Mouse (Mus musculus): Measurements from ENCODE around the gene Prmt7.
"Not testable (repeated sequence)": the region's sequence is repeated elsewhere in the genome, so short reads cannot be mapped to it uniquely, and the experiment has no call there.

The Prmt7 gene

GRCm38 (mm10) chr8:106210821-106211345, at the start of gene Prmt7, which contains the start of gene Slc7a6os:
Gene Prmt7 (plus strand): TSS chr8:106210936.
Gene Slc7a6os (minus strand): TSS chr8:106210935.
- peak; percentile 97 for DNase-seq

GRCm38 (mm10) chr8:106163251-106163650, 47.5 kb upstream of the Prmt7 start:
- DNase-seq: no peak

DNA sequence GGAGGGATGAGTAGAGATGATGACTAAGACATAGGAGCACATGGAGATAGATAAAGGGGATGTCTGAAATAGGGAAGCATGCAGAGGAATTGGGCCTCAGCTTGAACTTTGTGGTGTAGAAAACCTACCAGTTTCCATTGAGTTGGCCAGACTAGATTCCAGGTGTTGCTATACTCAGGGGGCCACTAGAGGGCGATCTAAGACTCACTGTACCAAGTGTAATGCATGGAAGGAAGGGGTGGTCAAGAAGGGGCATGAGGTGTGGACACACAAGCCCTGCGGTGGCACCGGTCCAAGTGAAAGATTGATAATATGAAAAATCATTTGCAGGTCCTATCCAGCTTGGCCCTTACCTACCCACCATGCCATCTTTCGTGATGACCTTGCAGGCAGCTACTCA, 45.3 kb upstream of the Prmt7 start:
- peak; percentile 71 to 88 for DNase-seq

GRCm38 (mm10) chr8:106168356-106169016, 42.2 kb upstream of the Prmt7 start, which contains the start of gene Slc7a6:
Gene Slc7a6 (plus strand): TSS chr8:106168857.
- peak; percentile 83 to 87 for DNase-seq

DNA sequence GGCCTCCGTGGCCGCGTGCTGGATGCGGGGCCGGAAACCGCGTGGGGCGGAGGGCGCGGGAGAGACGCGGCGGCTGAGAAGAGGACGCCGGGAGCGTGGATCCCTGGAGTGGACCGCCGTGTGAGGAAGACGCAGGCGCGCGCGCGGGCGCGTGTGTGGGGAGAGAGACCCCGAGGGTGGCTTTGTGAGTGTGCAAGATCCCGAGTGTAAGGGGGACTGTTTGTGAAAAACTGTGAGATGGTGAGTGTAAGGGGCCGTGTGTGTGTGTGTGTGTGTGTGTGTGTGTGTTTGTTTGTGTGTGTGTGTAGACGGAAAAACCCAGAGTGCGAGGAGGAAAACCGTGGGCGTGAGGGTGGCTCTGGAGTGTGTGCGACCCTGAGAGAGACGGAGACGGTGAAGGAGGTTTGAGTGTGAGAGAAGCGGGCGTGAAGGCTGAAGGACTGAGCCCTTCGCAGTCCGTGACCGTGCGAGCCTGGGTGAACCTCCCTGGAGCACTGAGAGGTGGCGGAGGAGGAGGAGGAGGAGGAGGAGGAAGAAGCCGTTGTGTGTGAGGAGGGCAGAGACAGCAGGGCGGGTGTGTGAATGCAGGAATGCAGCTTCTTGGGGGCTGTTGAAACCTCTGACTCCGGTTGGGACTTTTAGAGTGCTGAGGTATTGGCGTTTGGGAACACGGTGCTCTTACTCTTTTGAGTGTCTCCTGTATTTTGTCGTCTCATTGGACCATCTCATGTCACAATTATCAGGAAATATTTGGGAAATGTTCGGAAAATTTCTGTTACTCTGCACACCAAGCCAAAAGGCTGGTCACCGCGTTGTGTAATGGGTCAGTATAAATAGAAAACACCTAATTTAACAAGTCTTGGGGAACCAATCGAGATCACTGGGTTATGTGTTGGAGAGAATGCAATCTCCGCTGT, 41.5 kb upstream of the Prmt7 start:
- peak in 1 of 2 experiments; percentile 37 for DNase-seq

DNA sequence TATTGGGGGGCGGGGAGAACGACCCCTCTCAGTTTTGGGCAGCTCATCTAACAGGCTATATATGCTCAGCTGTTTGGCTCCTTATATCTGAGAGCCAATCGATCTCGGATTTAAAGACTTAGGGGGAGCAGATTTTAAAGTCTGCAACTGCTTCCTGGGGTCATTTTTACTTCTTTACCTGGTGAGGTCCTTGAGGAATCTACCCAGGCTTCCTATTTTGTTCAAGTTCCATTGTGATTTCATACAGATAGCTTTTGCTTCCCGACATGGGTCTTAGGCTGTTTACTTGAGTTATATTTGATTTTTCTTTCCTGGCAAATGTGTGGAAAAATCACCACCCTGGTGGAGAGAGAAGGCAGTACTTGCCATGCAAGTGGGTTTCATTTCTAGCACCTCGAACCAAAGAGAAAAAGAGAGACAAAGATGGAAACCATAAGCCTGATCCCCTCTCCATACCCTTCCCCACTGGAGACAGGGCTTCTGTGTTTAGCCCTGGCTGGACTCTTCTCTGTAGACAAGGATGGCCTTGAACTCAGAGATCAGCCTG, 40.7 kb upstream of the Prmt7 start:
- no peak for DNase-seq

GRCm38 (mm10) chr8:106173566-106173965, 37.2 kb upstream of the Prmt7 start:
- no peak for DNase-seq

DNA sequence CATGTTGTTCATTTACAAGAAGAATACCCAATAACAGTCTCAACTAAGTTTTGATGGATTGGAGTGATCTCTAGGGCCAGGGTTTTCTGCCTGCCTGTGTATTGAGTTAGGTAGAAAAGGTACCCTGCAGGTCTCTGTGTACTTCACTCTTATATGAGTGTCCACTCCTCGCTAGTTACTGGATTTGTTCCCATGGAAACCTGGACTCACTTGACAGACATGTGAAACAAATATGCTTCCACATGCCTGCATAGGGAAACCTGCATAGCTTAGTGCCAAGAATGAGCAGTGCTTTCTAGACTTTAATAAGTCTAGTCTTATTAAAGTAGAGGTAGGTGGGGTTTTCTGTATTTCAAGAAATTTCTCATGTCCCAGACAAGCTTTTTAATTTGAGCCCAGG, 33.8 kb upstream of the Prmt7 start:
- no peak for DNase-seq

DNA sequence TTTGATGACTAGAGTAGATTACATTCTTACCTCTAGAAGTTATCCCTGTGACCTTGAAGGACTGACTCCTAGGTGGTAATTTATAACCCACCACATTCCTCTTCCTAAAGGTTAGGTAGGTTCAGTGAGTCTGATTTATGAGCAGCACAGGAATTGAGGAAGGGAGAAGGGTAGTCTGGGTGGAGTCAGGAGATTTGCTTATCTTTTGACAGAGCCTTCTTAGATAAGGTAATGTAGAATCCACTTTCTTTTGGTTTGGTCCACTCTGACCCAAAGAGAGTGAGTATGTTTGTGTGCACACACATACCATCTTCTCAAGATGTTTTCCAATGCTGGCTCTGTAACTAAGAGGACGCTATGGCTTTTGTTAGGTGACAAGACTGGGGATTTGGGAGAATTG, 33.1 kb upstream of the Prmt7 start:
- DNase-seq: no peak

DNA sequence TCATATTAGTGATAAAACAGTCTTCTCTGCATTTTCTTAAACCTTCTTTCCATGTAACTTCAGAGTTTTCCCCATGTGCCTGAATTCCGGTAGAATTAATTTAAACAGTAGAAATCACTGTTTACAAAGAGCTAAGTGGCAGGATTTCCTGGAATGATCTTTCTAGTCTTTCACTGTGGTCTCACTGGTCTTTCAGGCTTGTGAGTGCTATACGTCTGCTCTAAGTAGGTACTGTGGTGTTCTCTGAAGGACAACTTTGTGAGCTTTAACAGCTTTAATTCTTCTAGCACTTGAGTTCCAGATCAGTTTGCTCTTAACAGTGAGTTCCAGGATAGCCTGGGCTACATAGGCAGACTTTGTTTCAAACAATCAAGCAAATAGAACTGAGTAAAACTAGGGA, 32.3 kb upstream of the Prmt7 start:
- no peak for DNase-seq

DNA sequence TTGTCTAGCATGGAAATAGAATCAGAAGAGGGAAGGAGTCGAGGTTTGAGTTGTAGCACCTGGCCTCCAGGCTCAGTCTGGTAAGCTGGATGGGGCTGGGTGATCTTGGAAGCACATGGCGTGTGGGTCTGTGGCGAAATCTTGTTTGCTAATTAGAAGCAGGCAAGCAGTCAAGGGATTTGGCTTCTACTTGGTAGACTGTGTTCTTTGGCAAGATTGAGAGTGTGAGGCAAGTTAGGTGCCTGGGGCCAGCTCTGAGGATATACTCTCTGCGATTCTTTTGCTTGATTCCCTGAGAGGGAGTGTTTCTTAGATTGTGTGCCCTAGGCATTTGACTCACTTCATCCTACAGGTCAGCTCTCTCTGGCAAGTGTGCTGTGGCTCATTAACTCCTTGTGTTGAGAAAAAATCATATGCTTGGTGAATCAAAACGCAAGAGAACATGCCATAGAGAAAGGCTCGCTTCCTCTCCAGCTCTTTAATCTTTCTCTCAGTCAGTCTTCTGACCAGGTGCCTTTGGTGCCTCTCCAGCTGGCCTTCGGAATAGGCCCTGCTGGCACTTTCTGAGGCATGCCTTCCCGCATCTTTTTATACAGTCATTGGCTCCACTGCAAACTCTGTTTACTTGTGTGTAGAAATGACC, 25.0 kb upstream of the Prmt7 start:
- peak in 1 of 2 experiments; percentile 40 for DNase-seq

- DNase-seq: no peak
These were observed 24.3 kb upstream of the Prmt7 start for GRCm38 (mm10) chr8:106186394-106186793.

DNA sequence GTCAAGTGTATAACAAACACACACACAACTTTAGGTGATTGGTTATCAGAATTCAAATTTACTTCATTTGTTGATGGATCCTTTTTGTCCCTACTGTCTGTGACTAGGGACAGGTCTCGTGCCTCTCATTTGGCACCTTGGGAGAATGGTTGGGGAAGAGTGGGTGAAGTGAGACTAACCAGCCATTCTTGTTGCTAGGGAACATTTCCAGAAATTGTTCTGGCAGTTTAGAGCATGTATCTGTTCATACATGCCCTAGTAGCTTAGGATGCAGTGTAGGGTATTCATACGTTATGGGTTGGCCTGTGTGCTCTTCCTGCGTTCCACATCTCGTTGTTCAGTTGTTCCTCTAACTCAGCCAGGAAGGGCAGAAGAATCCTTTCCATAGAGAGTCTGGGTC, 21.6 kb upstream of the Prmt7 start:
- DNase-seq: no peak

DNA sequence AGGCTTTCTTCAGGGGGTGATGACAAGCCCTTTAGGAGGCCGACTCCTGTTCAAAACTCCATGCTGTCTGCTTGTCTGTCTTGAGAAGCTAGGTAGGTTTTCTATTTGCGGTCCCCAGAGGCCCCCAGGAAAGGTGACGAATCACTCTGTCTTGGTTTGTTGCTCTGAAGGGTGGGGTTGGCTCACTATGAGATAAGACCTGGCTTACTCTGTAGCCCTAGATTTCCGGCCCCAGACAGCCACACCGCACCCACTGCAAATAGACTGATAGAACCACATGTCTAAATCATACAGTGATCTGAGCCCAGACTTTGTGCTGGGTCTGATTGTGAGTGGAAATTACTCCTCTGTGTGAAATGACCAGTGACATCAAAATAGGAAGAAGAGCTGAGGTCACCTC, 19.1 kb upstream of the Prmt7 start:
- no peak for DNase-seq

GRCm38 (mm10) chr8:106193162-106193561, 17.6 kb upstream of the Prmt7 start:
- DNase-seq: no peak

DNA sequence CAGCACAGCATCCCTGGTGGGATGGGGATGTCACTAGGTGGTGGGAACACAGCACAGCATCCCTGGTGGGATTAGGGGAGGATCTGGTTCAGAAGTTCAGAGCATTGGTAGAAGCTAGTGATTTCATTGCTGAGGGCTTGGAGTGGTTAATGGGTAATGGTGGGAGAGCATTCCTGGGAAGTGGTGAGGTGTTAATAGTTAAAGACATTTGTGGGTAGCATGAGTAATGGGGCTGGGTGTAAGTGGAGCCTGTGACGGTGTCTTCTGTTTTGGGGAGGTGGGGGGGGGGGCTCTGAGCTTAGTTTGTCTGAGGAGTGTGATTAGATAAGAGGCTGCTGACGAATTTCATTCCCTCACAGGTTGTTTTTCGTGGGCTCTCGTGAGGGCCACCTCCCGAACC, 16.7 kb upstream of the Prmt7 start:
- DNase-seq: no peak

DNA sequence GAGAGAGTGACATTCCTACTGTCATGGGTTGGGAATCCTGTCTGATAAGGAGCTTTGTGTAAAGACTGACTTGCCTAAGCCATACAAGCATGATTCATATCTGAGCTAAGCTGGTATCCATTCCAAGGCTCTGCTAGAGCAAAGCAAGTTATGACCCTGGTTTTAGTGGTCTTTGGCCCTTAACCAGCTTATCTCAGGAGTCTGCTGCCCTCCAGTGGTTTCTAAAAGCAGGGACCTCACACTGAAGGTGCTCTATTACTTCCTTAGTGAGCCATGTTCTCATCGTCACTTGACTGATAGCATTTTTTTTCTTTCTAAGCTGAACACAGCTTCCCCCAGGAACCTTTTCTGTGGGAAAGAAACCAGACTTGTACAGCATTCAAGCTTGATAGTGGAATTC, 12.0 kb upstream of the Prmt7 start:
- DNase-seq: peak; percentile 44 to 47

- not testable (repeated sequence) for DNase-seq
These were observed 11.1 kb upstream of the Prmt7 start for GRCm38 (mm10) chr8:106199596-106199995.

- peak; percentile 44 to 77 for DNase-seq
These were observed 553 bp upstream of the Prmt7 start for GRCm38 (mm10) chr8:106210035-106210731.

DNA sequence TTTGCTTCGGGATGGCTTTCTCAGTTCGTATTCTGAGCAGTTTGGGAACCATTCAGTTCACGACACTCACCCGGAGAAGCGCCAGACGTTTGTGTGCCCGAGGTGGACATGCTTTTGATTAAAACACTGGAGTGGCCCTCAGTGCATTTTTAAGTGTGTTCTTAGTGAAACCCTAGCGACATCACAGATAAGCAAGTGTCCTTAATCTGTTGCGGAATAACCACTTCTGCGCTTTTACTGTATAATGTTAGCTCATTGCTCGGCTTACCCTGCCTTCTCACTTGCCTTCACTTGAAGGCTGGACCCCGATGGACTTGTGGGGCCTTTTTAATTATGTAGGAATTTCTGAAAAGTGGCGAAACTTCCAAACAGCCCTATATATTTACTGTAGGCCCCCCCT, 685 bp downstream of the Prmt7 start:
- no peak for DNase-seq

DNA sequence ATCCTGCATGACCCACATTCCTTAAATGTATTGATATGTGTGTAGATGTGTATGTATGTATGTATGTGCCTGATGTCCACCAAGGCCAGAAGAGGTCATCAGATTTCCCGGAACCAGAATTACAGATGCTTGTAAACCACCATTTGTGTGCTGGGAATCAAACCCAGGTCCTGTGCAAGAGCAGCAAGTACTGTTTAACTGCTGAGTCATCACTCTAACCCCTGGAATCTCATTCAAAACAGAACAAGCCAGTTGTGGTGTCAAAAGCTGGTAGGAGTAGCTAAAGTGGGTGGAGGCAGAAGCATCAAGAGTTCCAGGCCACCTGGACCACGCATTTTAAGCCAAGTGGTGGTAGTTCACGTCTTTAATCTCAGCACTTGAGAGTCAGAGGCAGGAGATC, 3.2 kb downstream of the Prmt7 start:
- DNase-seq: no peak

GRCm38 (mm10) chr8:106219620-106220019, 8.9 kb downstream of the Prmt7 start:
- DNase-seq: no peak

All from kidney, postnatal 25 days (tissue).